Mouse (Mus musculus): Measurements from ENCODE around the gene Srgap2. TPM values are rescaled to one million over a fixed set of nuclear protein-coding genes. Genes with fewer than 3 reads are reported as not detected.
"Not testable (repeated sequence)": the region's sequence is repeated elsewhere in the genome, so short reads cannot be mapped to it uniquely, and the experiment has no call there.

Srgap2 gene
- polyA plus RNA-seq, 1 experiment from 2014 or later = 16.9 TPM

DNA sequence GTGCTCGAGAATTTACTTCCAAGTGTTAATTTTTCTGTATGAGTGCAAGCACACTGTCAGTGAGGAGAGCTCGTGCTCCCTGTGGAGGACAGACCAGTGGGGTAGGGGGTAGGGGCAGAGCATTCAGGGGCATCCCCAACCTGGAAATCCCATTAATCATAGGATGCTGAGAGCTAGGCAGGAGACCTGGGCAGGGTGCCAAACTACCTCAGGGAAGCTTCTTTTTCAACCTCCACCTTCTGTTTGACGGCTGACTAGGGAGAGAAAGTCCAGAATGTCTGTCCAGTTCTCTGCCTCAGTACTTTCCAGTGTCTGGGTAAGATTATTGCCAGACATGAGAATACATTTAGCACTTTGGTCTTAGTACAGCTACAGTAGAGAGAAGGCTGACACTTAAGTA lies 191.5 kb downstream of the Srgap2 start:
- Histone ChIP-seq H3K9me3 (replicated peaks) (no peaks in the 10 kb centered on the region), H3K27me3 (ENCODE audit: low read depth, poor library complexity, severe bottlenecking) (peaks cover 17% of the 10 kb centered on the region), H3K4me3 (no peak overlapping the region), H3K36me3 (peaks cover 50% of the 10 kb centered on the region), H3K4me1 (peaks cover 16% of the 10 kb centered on the region), H3K27ac (replicated peaks) (no peak overlapping the region)
- 86% methylated on average over 3 of the region's 3 CpGs for WGBS
- DNase-seq (ENCODE audit: low spot score) = no peak

DNA sequence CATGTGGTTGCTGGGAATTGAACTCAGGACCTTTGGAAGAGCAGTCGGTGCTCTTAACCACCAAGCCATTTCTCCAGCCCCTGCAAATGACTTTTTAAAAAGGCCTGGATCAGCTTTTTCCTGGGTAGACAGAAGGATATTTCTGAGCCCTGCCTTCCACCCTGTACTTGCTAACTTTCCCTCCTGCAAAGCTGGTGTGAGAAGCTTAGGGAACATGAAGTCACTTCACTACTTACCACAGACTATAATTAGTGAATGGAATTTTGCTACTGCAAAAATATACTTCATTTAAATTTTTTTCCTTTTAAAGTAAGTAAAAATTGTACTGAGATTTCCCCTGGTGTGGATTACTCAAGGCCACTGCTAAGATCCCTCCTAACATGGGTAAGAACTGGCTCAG lies 196.0 kb downstream of the Srgap2 start:
- Histone ChIP-seq H3K36me3 (peaks cover 64% of the 10 kb centered on the region), H3K4me3 (no peak overlapping the region), H3K27me3 (ENCODE audit: low read depth, poor library complexity, severe bottlenecking) (no peaks in the 10 kb centered on the region), H3K9me3 (replicated peaks) (no peaks in the 10 kb centered on the region), H3K27ac (replicated peaks) (no peak overlapping the region), H3K4me1 (no peaks in the 10 kb centered on the region)
- no peak for DNase-seq (ENCODE audit: low spot score)
- WGBS = 95% methylated on average over 1 of the region's 1 CpGs

DNA sequence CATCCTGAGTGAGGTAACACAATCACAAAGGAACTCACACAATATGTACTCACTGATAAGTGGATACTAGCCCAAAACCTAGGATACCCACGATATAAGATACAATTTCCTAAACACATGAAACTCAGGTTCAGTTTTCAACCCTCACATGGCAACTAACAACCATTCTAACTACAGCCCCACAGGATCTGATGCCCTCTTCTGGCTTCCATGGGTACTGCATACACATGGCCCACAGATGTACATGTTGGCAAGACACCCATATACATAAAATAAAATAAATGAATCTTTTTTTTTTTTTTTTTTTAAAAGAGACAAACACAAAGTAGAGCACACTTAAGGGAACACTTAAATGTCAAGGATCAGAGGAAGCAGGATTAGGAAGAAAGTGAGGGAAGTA lies 198.1 kb downstream of the Srgap2 start:
- not testable (repeated sequence) for H3K4me1 ChIP-seq; H3K27me3 ChIP-seq (ENCODE audit: low read depth, poor library complexity, severe bottlenecking); DNase-seq (ENCODE audit: low spot score); H3K27ac ChIP-seq (replicated peaks); H3K9me3 ChIP-seq (replicated peaks); H3K4me3 ChIP-seq
- peaks cover 59% of the 10 kb centered on the region for H3K36me3 ChIP-seq
- WGBS = 97% methylated on average over 1 of the region's 1 CpGs

GRCm38 (mm10) chr1:131327167-131327566 lies 200.0 kb downstream of the Srgap2 start:
- Histone ChIP-seq H3K4me3 (no peak overlapping the region), H3K27me3 (ENCODE audit: low read depth, poor library complexity, severe bottlenecking) (no peaks in the 10 kb centered on the region), H3K9me3 (replicated peaks) (no peaks in the 10 kb centered on the region), H3K27ac (replicated peaks) (no peak overlapping the region), H3K36me3 (peaks cover 52% of the 10 kb centered on the region), H3K4me1 (no peaks in the 10 kb centered on the region)
- 100% methylated on average over 1 of the region's 1 CpGs for WGBS
- DNase-seq (ENCODE audit: low spot score) = no peak

- Histone ChIP-seq H3K27me3 (ENCODE audit: low read depth, poor library complexity, severe bottlenecking) (no peaks in the 10 kb centered on the region), H3K27ac (replicated peaks) (no peak overlapping the region), H3K36me3 (peaks cover 51% of the 10 kb centered on the region), H3K4me3 (no peak overlapping the region), H3K9me3 (replicated peaks) (no peaks in the 10 kb centered on the region), H3K4me1 (no peaks in the 10 kb centered on the region)
- DNase-seq (ENCODE audit: low spot score) = no peak
- WGBS = 86% methylated on average over 3 of the region's 3 CpGs
Measured at GRCm38 (mm10) chr1:131324816-131325463, 202.2 kb downstream of the Srgap2 start.

DNA sequence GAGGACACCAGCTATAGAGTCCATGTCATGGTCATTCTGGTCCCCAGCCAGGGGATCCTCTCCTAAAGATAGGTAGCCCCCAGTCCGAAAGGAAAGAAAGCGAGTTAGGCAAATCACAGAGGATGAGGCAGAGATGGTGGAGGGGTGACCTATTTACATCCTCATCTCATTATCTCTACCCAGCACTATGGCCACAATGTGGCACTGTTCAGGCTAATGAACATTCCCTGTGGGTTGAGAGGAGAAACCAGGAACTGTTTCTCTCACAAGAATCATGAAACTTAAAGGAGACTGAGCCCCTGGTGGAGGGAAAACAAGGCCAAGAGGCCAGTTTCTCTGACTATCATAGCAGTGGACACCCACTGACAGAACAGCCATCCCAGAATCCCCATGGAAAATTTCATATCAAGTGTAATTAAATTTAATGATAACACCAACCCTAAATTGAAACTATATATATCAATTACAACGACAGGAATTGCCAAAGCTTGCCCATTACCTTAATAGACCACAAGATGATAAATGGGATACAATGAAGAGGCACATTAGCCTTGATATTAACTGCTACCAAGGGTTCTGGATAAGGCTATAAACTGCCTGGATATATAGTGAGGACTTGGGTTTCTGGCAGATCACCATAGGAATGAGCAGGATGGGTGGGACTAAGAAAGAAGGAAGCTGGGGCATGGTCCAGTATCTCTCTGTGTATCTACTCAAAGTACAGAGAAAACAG lies 207.4 kb downstream of the Srgap2 start:
- 87% methylated on average over 3 of the region's 3 CpGs for WGBS

DNA sequence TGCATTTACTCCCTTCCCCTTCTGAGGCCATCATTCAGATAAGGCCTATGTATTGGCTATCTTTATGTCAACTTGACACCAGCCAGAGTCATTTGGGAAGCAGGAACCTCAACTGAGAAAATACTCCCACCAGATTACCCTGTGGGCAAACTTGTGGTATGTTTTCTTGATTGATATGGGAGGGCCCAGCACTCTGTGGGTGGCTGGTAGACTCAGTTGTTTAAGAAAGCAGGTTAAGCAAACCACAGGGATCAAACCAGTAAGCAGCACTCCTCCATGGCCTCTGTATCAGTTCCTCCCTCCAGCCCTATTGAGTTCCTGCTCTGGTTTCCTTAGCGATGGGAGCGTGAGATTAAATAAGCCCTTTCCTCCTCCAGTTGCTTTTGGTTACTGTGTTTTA lies 208.8 kb downstream of the Srgap2 start:
- Histone ChIP-seq H3K9me3 (replicated peaks) (no peaks in the 10 kb centered on the region), H3K4me3 (no peak overlapping the region), H3K4me1 (no peaks in the 10 kb centered on the region), H3K36me3 (peaks cover 73% of the 10 kb centered on the region), H3K27me3 (ENCODE audit: low read depth, poor library complexity, severe bottlenecking) (no peaks in the 10 kb centered on the region), H3K27ac (replicated peaks) (no peak overlapping the region)
- DNase-seq (ENCODE audit: low spot score) = no peak
- 87% methylated on average over 2 of the region's 2 CpGs for WGBS

More for the DNA sequence above, 207.4 kb downstream of the Srgap2 start:
- peaks cover 66% of the 10 kb centered on the region for H3K36me3 ChIP-seq
- no peak overlapping the region for H3K4me3 ChIP-seq
- DNase-seq (ENCODE audit: low spot score) = no peak
- H3K27ac ChIP-seq (replicated peaks) = no peak overlapping the region
- no peaks in the 10 kb centered on the region for H3K9me3 ChIP-seq (replicated peaks)
- no peaks in the 10 kb centered on the region for H3K27me3 ChIP-seq (ENCODE audit: low read depth, poor library complexity, severe bottlenecking)
- H3K4me1 ChIP-seq = no peaks in the 10 kb centered on the region

- no peak for DNase-seq (ENCODE audit: low spot score)
- Histone ChIP-seq H3K36me3 (peaks cover 80% of the 10 kb centered on the region), H3K27ac (replicated peaks) (no peak overlapping the region), H3K9me3 (replicated peaks) (no peaks in the 10 kb centered on the region), H3K4me1 (no peaks in the 10 kb centered on the region), H3K4me3 (no peak overlapping the region), H3K27me3 (ENCODE audit: low read depth, poor library complexity, severe bottlenecking) (no peaks in the 10 kb centered on the region)
- WGBS = 88% methylated on average over 5 of the region's 5 CpGs
Measured at GRCm38 (mm10) chr1:131317625-131318024, 209.5 kb downstream of the Srgap2 start.

- no peaks in the 10 kb centered on the region for H3K4me1 ChIP-seq
- H3K9me3 ChIP-seq (replicated peaks) = no peaks in the 10 kb centered on the region
- WGBS = 84% methylated on average over 3 of the region's 3 CpGs
- peaks cover 71% of the 10 kb centered on the region for H3K36me3 ChIP-seq
- H3K27me3 ChIP-seq (ENCODE audit: low read depth, poor library complexity, severe bottlenecking) = no peaks in the 10 kb centered on the region
- no peak overlapping the region for H3K27ac ChIP-seq (replicated peaks)
- DNase-seq (ENCODE audit: low spot score) = no peak
- H3K4me3 ChIP-seq = no peak overlapping the region
Measured at GRCm38 (mm10) chr1:131311284-131311683, 215.9 kb downstream of the Srgap2 start.

DNA sequence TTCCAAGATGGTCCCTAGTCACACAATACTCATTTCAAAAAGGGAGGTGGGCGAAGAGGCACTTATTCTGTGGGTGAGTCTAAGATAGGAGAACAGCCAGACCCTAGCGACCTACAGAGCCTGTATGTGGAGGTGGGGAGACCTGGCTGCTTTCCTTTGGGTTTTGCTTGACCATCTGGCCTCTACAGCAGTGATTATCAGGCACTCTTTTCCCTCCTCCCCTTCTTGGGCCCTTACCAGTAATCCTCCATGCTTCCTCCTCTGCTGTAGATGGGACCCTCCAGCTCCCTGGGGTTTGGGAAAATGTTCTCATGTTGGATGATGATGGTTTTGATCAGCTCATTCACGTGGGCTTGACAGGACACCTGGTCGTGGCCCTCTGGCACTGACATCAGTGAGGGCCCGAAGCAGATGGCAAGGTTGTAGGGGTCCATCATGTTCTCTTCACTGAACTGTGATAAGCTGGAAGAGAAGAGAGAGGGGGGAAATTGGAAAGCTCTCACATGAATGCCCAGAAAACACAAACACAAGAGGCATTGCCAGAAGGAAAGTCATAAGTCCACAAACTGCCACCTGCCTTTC lies 216.8 kb downstream of the Srgap2 start:
- no peak overlapping the region for H3K4me3 ChIP-seq
- no peak overlapping the region for H3K27ac ChIP-seq (replicated peaks)
- WGBS = 95% methylated on average over 5 of the region's 5 CpGs
- no peaks in the 10 kb centered on the region for H3K27me3 ChIP-seq (ENCODE audit: low read depth, poor library complexity, severe bottlenecking)
- no peak for DNase-seq (ENCODE audit: low spot score)
- H3K4me1 ChIP-seq = no peaks in the 10 kb centered on the region
- H3K36me3 ChIP-seq = peaks cover 62% of the 10 kb centered on the region
- no peaks in the 10 kb centered on the region for H3K9me3 ChIP-seq (replicated peaks)

DNA sequence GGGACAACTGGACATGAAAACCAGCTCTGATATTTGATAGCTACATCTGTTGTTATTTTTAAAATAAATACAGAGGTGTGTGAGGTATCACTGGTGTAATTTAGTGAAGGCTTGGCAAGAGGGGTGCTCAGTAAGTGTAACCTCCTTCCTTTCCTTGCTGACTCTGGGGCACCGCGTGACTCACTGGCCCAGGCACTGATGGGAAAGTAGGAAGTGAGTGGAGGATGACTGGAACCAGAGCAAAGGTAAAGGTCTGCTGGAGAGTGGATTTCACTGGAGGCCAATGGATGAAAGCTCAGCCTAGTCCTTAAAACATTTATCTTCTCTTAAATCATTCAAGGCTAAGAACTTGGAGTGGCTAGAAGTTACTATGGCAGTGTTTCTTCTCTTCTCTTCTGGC lies 226.4 kb downstream of the Srgap2 start:
- DNase-seq (ENCODE audit: low spot score) = no peak
- Histone ChIP-seq H3K4me1 (no peaks in the 10 kb centered on the region), H3K36me3 (peaks cover 59% of the 10 kb centered on the region), H3K4me3 (no peak overlapping the region), H3K27ac (replicated peaks) (no peak overlapping the region), H3K27me3 (ENCODE audit: low read depth, poor library complexity, severe bottlenecking) (no peaks in the 10 kb centered on the region), H3K9me3 (replicated peaks) (no peaks in the 10 kb centered on the region)
- WGBS = 98% methylated on average over 2 of the region's 2 CpGs

DNA sequence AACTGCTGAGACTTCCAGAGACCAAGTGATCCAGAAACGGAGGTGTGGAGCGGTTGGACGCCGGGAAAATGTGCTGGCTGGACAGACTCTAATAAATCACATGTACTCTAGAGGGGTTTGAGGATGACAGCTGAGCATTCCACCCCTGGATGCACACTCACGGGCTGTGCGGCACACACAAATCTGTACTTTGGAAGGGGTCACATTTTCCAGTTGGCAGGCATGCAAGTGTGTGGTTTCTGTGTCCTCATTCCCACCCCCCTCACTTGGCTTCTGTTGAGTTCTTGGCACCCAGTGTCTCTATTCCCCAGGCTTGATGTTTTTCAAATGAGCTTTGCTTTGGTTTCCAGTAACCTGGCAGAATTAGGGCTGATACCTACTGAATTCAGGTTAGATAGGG lies 227.4 kb downstream of the Srgap2 start:
- WGBS = 96% methylated on average over 6 of the region's 6 CpGs
- no peak overlapping the region for H3K4me3 ChIP-seq
- H3K4me1 ChIP-seq = no peaks in the 10 kb centered on the region
- no peaks in the 10 kb centered on the region for H3K9me3 ChIP-seq (replicated peaks)
- DNase-seq (ENCODE audit: low spot score) = no peak
- no peaks in the 10 kb centered on the region for H3K27me3 ChIP-seq (ENCODE audit: low read depth, poor library complexity, severe bottlenecking)
- peaks cover 68% of the 10 kb centered on the region for H3K36me3 ChIP-seq
- H3K27ac ChIP-seq (replicated peaks) = no peak overlapping the region

- WGBS = 63% methylated on average over 3 of the region's 3 CpGs
Measured at GRCm38 (mm10) chr1:131299240-131299639, 227.9 kb downstream of the Srgap2 start.

More at GRCm38 (mm10) chr1:131299240-131299639, 227.9 kb downstream of the Srgap2 start:
- DNase-seq (ENCODE audit: low spot score) = no peak
- Histone ChIP-seq H3K4me3 (no peak overlapping the region), H3K9me3 (replicated peaks) (no peaks in the 10 kb centered on the region), H3K27ac (replicated peaks) (no peak overlapping the region), H3K4me1 (no peaks in the 10 kb centered on the region), H3K36me3 (peaks cover 74% of the 10 kb centered on the region), H3K27me3 (ENCODE audit: low read depth, poor library complexity, severe bottlenecking) (no peaks in the 10 kb centered on the region)

Data from midbrain, embryonic 10.5 days (tissue).